Mouse (Mus musculus) liver, adult 2 months (tissue): ENCODE measurements around the gene Wipf3. TPM values are rescaled to one million over a fixed set of nuclear protein-coding genes. Genes with fewer than 3 reads are reported as not detected.

Source experiments
- DNase-seq: peaks from one replicate; pipeline ENCODE4 v3.0.0-alpha.2; 2011; ENCODE audit warnings: low read depth, low spot score; ENCODE audit errors: extremely low read depth
- H3K27ac ChIP-seq: fragments of 200-500 bp; replicated peaks from 2 replicates; pipeline ENCODE4 v1.5.1; 2012; ENCODE audit warnings: low read depth, mild to moderate bottlenecking, control low read depth, inconsistent platforms, low read length; ENCODE audit not compliant: insufficient read depth
- H3K27me3 ChIP-seq: fragments of 200-500 bp; 2 replicates; pipeline ENCODE4 v1.6.1; 2012; ENCODE audit warnings: mild to moderate bottlenecking, moderate library complexity, low read length, inconsistent platforms; ENCODE audit not compliant: control insufficient read depth, insufficient read depth
- H3K36me3 ChIP-seq: fragments of 200-500 bp; 2 replicates; pipeline ENCODE4 v1.6.1; 2012; ENCODE audit warnings: low read length, inconsistent platforms; ENCODE audit not compliant: control insufficient read depth, insufficient read depth
- H3K4me1 ChIP-seq: fragments of 200-500 bp; 2 replicates; pipeline ENCODE4 v1.6.1; 2011; ENCODE audit warnings: low read length; ENCODE audit not compliant: control insufficient read depth, insufficient read depth
- H3K4me3 ChIP-seq: fragments of 200-500 bp; 2 replicates; pipeline ENCODE4 v1.5.1; 2011; ENCODE audit warnings: low read depth, mild to moderate bottlenecking, control low read depth, low read length, moderate library complexity; ENCODE audit not compliant: insufficient read depth
- H3K79me2 ChIP-seq: fragments of 200-500 bp; 2 replicates; pipeline ENCODE4 v1.6.1; 2012; ENCODE audit warnings: inconsistent platforms, mild to moderate bottlenecking, low read length, moderate library complexity; ENCODE audit not compliant: control insufficient read depth, insufficient read depth
- H3K9ac ChIP-seq: fragments of 200-500 bp; 2 replicates; pipeline ENCODE4 v1.6.1; 2012; ENCODE audit warnings: low read depth, mild to moderate bottlenecking, control low read depth, inconsistent platforms, low read length
- CTCF ChIP-seq: fragments of 200-500 bp; IDR thresholded peaks from 2 replicates; pipeline ENCODE4 v1.5.1; 2011; ENCODE audit warnings: low read depth, low read length, control low read depth
- POLR2A ChIP-seq: fragments of 200-500 bp; IDR thresholded peaks from 2 replicates; pipeline ENCODE4 v1.6.1; 2011; ENCODE audit warnings: low read length, control low read depth; ENCODE audit not compliant: insufficient read depth; ENCODE audit errors: extremely low read depth
- WGBS: fragments of 180-500 bp; shearing (Covaris S2); methylation state at CpG from one replicate; pipeline ENCODE4 v1.1.7; 2018; 5-methylcytosine and 5-hydroxymethylcytosine counted together
- polyA plus RNA-seq: library from polyadenylated mRNA; depleted of rRNA; stranded (reverse); fragments of >200 nt; gene quantifications from 2 replicates; pipeline ENCODE4 v1.2.3, GENCODE M21; 2012
- total RNA-seq: library from RNA; depleted of rRNA; stranded (reverse); fragments of >200 nt; gene quantifications from 2 replicates; pipeline ENCODE4 v1.2.3, GENCODE M21; 2014

Wipf3 gene
- total and polyA plus RNA-seq, 2 experiments = 2.0 to 6.4 TPM

DNA sequence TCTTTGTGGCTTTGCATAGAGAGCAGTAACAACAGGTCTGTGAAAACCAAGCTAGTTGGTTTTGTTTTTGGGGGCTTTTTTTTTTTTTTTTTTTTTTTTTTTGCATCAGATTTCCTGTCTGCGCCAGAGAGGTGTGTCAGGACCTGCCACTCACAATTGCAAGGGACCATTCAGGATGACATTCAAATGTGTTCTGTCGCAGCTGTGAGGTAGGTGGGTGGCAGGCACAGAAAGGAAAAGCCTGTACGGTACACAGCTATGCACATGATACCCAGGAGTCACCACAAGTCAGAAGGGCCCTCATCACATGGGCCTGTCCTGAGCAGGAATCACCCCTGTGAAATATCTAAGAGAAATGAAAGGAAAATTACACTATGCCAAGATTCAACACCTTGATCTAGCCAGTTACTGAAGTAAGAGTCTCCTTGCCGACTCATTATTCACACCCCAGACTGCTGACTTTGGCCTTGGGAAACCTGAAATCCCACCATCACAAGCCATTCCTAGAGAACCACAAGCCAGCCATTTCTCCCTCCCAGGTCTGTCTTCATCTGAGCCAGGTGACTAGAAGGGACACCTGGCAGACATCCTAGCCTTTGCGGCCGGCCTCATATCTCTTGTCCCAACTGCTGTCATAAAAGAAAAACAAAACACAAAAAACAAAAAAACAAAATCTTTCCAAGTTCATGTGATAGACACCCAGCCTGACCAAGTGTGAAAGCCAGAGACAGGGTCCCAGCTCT lies 30.9 kb downstream of the Wipf3 start:
- peak overlapping the region; percentile 71 for H3K27ac ChIP-seq
- peaks cover 24% of the 10 kb centered on the region for H3K4me1 ChIP-seq
- no peaks in the 10 kb centered on the region for H3K79me2 ChIP-seq
- no peak for TF ChIP-seq POLR2A
- no peak for TF ChIP-seq CTCF
- H3K36me3 ChIP-seq = no peaks in the 10 kb centered on the region
- H3K4me3 ChIP-seq = no peak overlapping the region
- H3K9ac ChIP-seq = no peak overlapping the region
- no peak for DNase-seq
- 68% methylated on average over 6 of the region's 6 CpGs for WGBS
- H3K27me3 ChIP-seq = no peaks in the 10 kb centered on the region

DNA sequence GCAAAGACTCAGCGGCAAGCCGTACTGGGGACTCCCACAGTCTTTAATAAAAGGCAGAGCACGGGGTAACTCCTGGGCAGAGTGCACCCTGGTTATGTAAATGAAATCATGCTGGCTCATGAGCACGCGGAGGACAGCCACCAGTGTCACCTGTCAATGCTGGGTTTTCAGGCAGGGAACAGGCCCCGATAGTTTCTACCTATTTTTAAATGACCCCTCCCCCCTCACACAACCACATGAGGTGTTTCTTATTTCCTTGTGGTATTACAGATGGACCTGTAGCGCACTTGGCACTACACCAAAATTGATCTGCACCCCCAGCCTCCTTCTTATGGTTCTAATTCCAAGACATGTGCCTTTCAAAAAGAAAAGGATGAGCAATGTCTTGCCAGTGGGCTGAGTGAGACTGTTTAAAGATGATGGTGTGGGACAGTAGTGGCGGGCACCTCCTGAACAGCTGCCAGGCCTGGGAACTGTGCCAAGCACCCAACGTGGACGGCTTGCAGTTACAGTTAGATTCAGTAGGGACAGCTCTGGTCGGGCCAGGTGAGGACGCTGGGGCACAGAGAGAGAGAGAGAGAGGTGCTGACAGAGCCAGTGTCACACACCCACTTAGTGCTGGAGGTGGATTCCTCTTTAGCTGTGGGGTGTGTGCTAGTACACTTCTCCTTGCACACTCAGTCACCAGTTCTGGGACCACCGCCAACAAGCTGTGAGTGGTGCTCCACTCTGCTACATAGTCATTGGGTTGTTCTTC lies 31.7 kb downstream of the Wipf3 start:
- peaks cover 24% of the 10 kb centered on the region for H3K4me1 ChIP-seq
- H3K27ac ChIP-seq = peak overlapping the region; percentile 77
- whole genome bisulfite sequencing = 29% methylated on average over 13 of the region's 13 CpGs
- H3K27me3 ChIP-seq = no peaks in the 10 kb centered on the region
- no peak overlapping the region for H3K4me3 ChIP-seq
- H3K79me2 ChIP-seq = no peaks in the 10 kb centered on the region
- no peaks in the 10 kb centered on the region for H3K36me3 ChIP-seq
- TF ChIP-seq CTCF = peak; percentile 28; the same call in 1 of the 2 replicates
- TF ChIP-seq POLR2A = no peak
- peak overlapping the region; percentile 12; the same call in 1 of the 2 replicates for H3K9ac ChIP-seq
- peak; percentile 86 for DNase-seq

DNA sequence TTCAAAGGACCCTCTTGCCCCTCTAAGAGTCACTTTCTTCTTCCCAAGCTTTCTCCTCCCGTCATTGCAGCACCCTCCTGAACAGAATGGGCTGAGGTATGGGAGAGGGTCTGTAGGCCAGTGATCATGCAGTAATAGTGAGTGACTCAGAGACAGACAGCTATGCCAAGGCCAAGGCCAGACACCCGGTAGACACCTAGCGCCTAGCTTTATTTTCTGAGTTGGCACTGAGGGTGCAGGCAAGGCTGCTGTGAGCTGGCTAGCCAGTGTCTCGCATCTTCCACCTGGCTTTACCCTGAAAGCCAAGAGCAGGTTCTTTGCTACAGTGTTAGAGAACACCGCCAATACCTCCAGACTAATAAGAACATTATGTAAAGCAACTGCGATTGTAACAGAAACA lies 33.4 kb downstream of the Wipf3 start:
- Histone ChIP-seq H3K4me3 (no peak overlapping the region), H3K9ac (no peak overlapping the region), H3K27me3 (no peaks in the 10 kb centered on the region), H3K4me1 (peaks cover 24% of the 10 kb centered on the region), H3K27ac (no peak overlapping the region), H3K79me2 (peaks cover 5% of the 10 kb centered on the region; the same call in 1 of the 2 replicates), H3K36me3 (no peaks in the 10 kb centered on the region)
- no peak for DNase-seq
- TF ChIP-seq POLR2A = no peak
- 86% methylated on average over 6 of the region's 6 CpGs for WGBS

DNA sequence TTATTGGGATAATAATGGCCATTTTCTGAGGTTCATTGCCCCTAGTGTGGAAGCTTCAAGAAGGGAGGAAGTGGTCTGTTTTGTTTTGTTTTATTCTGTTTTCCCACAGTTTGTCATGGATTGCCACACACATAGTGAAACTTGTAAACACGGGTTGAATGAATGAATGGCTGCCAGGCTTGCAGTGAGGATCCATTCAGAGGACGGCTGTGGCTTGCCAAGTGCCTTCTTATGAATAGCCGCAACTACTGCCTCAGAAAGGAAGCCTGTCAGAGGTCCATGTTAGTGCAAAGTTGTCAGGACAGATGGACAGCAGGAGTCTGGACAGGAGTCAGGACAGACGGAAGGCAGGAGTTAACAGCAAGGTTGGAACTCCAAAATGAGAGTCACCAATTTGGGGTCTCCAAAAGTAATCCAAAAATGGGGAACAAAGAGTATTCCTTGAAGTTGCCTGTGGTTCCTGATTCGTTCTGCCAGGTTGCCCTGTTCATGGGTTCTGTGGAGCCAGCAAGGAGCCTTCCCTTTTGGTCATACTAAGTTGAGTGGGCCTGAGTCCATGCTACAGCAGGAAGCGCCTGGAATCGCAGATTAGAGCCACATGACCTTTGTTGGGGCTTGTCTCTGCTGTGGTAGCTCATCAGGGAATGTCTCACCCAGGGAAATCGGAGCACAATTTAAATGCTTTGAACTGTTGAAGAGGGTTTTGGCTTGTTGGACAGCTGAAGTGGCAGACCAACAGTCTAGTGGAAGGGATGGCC lies 34.5 kb downstream of the Wipf3 start:
- Histone ChIP-seq H3K27ac (no peak overlapping the region), H3K4me1 (peaks cover 24% of the 10 kb centered on the region), H3K9ac (no peak overlapping the region), H3K36me3 (no peaks in the 10 kb centered on the region), H3K4me3 (no peak overlapping the region), H3K79me2 (peaks cover 5% of the 10 kb centered on the region; the same call in 1 of the 2 replicates), H3K27me3 (no peaks in the 10 kb centered on the region)
- DNase-seq = peak; percentile 85
- WGBS = 52% methylated on average over 8 of the region's 8 CpGs
- TF ChIP-seq CTCF = no peak
- no peak for TF ChIP-seq POLR2A

DNA sequence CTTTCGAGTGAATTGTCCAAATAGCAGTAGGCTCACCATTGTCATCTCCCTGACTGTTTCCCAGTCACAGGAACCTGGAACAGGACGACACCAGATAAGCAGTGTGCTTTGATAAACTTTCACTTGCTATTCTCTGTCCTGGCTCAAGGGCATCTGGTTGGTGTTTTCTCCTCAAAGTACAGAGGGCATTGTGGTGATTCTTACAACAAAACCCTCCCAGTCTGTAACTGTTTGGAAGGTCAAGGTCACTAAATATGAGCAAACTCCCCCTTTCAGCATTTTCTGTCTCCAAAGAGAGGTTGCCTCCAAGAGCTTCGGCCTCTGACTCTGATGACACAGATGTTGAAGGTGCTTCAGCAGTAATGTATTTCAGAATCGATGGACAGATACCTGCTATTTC lies 35.5 kb downstream of the Wipf3 start:
- 36% methylated on average over 4 of the region's 4 CpGs for WGBS
- Histone ChIP-seq H3K4me1 (peaks cover 24% of the 10 kb centered on the region), H3K36me3 (no peaks in the 10 kb centered on the region)

More for the DNA sequence above, 35.5 kb downstream of the Wipf3 start:
- Histone ChIP-seq H3K27me3 (no peaks in the 10 kb centered on the region), H3K79me2 (peaks cover 11% of the 10 kb centered on the region; the same call in 1 of the 2 replicates), H3K9ac (no peak overlapping the region), H3K4me3 (no peak overlapping the region), H3K27ac (no peak overlapping the region)
- no peak for TF ChIP-seq CTCF
- TF ChIP-seq POLR2A = no peak
- DNase-seq = peak; percentile 68
